Mouse (Mus musculus) CH12.LX (cell line): ENCODE data around the gene Ncf2. TPM values are rescaled to one million over a fixed set of nuclear protein-coding genes. Genes with fewer than 3 reads are reported as not detected.
A peak's percentile ranks its signal among the peaks of the same experiment; 100 is the strongest.

ENCODE experiments used
- DNase-seq: peaks from one replicate; pipeline ENCODE4 v3.0.0-alpha.2; 2013; ENCODE audit errors: extremely low read depth
- H3K27ac ChIP-seq: 2 replicates; pipeline ENCODE4 v1.5.1; 2012; ENCODE audit warnings: low read depth, mild to moderate bottlenecking, control low read depth, moderate library complexity; ENCODE audit not compliant: insufficient read depth
- H3K27me3 ChIP-seq: replicated peaks from 2 replicates; pipeline ENCODE3; 2012; ENCODE audit warnings: inconsistent platforms
- H3K36me3 ChIP-seq, 2 experiments: replicated peaks in 1 of 2; 2 replicates each; pipeline versions ENCODE3 to v1.6.1; 2012; ENCODE audit warnings: inconsistent platforms in 1 of 2, low read length in 1 of 2, mild to moderate bottlenecking in 1 of 2, mixed read lengths in 1 of 2, moderate library complexity in 1 of 2; ENCODE audit not compliant: control insufficient read depth in 1 of 2, insufficient read depth in 1 of 2
- H3K4me1 ChIP-seq, 2 experiments: 2 replicates each; pipeline ENCODE4 v1.6.1; 2012; ENCODE audit warnings: inconsistent platforms in 1 of 2, moderate library complexity in 1 of 2; ENCODE audit not compliant: insufficient read depth in 2 of 2, control insufficient read depth in 1 of 2
- H3K4me2 ChIP-seq: 2 replicates; pipeline ENCODE4 v1.6.1; 2012; ENCODE audit warnings: low read depth, mild to moderate bottlenecking, control low read depth; ENCODE audit not compliant: poor library complexity, insufficient read depth, severe bottlenecking
- H3K4me3 ChIP-seq, 3 experiments: fragments of 150-350 bp in 1 of 3; sonication (generic) in 1 of 3; replicated peaks in 1 of 3; 2 replicates each; pipeline versions ENCODE3 to v1.5.1; 2011 to 2012; ENCODE audit warnings: low read depth in 2 of 3, low read length in 2 of 3, mild to moderate bottlenecking in 2 of 3, moderate library complexity in 2 of 3, control low read depth in 1 of 3, improper control_type of control experiment in 1 of 3, inconsistent platforms in 1 of 3, mixed read lengths in 1 of 3; ENCODE audit not compliant: poor library complexity in 1 of 3
- H3K79me2 ChIP-seq: replicated peaks from 2 replicates; pipeline ENCODE4 v1.6.1; 2012; ENCODE audit warnings: mild to moderate bottlenecking, moderate library complexity; ENCODE audit not compliant: control insufficient read depth, poor library complexity, insufficient read depth, severe bottlenecking; ENCODE audit errors: extremely low read depth
- H3K9ac ChIP-seq: 2 replicates; pipeline ENCODE4 v1.6.1; 2012; ENCODE audit warnings: low read depth, mild to moderate bottlenecking, control low read depth, moderate library complexity; ENCODE audit not compliant: insufficient read depth
- H3K9me3 ChIP-seq: replicated peaks from 2 replicates; pipeline ENCODE3; 2012; ENCODE audit warnings: low read length, inconsistent platforms, mixed read lengths
- BHLHE40 ChIP-seq: IDR thresholded peaks from 2 replicates; pipeline ENCODE4 v1.6.1; 2011; ENCODE audit warnings: mild to moderate bottlenecking, low read depth, low read length, improper control_type of control experiment
- CHD1 ChIP-seq: IDR thresholded peaks from 2 replicates; pipeline ENCODE4 v1.6.1; 2012; ENCODE audit warnings: low read depth, low read length, improper control_type of control experiment, inconsistent platforms
- E2F4 ChIP-seq: IDR thresholded peaks from 2 replicates; pipeline ENCODE4 v1.6.1; 2011; ENCODE audit warnings: low read depth, low read length, improper control_type of control experiment; ENCODE audit not compliant: insufficient replicate concordance
- ETS1 ChIP-seq: conservative IDR thresholded peaks from 2 replicates; pipeline ENCODE4 v1.6.1; 2012; ENCODE audit warnings: low read depth, mild to moderate bottlenecking, inconsistent platforms, low read length, improper control_type of control experiment, moderate library complexity
- GABPA ChIP-seq: IDR thresholded peaks from 2 replicates; pipeline ENCODE4 v1.6.1; 2012; ENCODE audit warnings: low read depth, low read length, improper control_type of control experiment, inconsistent platforms; ENCODE audit not compliant: insufficient replicate concordance
- HCFC1 ChIP-seq: IDR thresholded peaks from 2 replicates; pipeline ENCODE4 v1.6.1; 2012; ENCODE audit warnings: low read depth, mild to moderate bottlenecking, inconsistent platforms, low read length, improper control_type of control experiment
- IRF4 ChIP-seq: IDR thresholded peaks from 2 replicates; pipeline ENCODE4 v1.6.1; 2014; ENCODE audit warnings: low read depth, mild to moderate bottlenecking, inconsistent platforms, low read length, improper control_type of control experiment
- JUN ChIP-seq: IDR thresholded peaks from 2 replicates; pipeline ENCODE4 v1.6.1; 2011; ENCODE audit warnings: low read depth, mild to moderate bottlenecking, low read length, improper control_type of control experiment, moderate library complexity; ENCODE audit not compliant: insufficient read depth
- JUND ChIP-seq: conservative IDR thresholded peaks from 2 replicates; pipeline ENCODE4 v1.6.1; 2011; ENCODE audit warnings: low read depth, low read length, improper control_type of control experiment
- KAT2A ChIP-seq: IDR thresholded peaks from 2 replicates; pipeline ENCODE4 v1.6.1; 2012; ENCODE audit warnings: low read length, improper control_type of control experiment, inconsistent platforms; ENCODE audit not compliant: insufficient replicate concordance
- MAX ChIP-seq: IDR thresholded peaks from 2 replicates; pipeline ENCODE4 v1.6.1; 2011; ENCODE audit warnings: low read length, improper control_type of control experiment
- MXI1 ChIP-seq: IDR thresholded peaks from 2 replicates; pipeline ENCODE4 v1.6.1; 2011; ENCODE audit warnings: mild to moderate bottlenecking, low read depth, low read length, improper control_type of control experiment
- NRF1 ChIP-seq: IDR thresholded peaks from 2 replicates; pipeline ENCODE4 v1.6.1; 2014; ENCODE audit warnings: low read depth, mild to moderate bottlenecking, inconsistent platforms, low read length, improper control_type of control experiment, moderate library complexity
- PAX5 ChIP-seq: IDR thresholded peaks from 2 replicates; pipeline ENCODE4 v1.6.1; 2012; ENCODE audit warnings: low read length, inconsistent platforms, mixed read lengths
- POLR2AphosphoS2 ChIP-seq: IDR thresholded peaks from 2 replicates; pipeline ENCODE4 v1.6.1; 2011; ENCODE audit warnings: low read depth, low read length, improper control_type of control experiment
- SIN3A ChIP-seq: IDR thresholded peaks from 2 replicates; pipeline ENCODE4 v1.6.1; 2012; ENCODE audit warnings: low read length, improper control_type of control experiment, inconsistent platforms
- TBP ChIP-seq: conservative IDR thresholded peaks from 2 replicates; pipeline ENCODE4 v1.6.1; 2011; ENCODE audit warnings: low read depth, low read length, improper control_type of control experiment
- USF2 ChIP-seq: conservative IDR thresholded peaks from 2 replicates; pipeline ENCODE4 v1.6.1; 2011; ENCODE audit warnings: low read depth, low read length, improper control_type of control experiment
- ZC3H11A ChIP-seq: IDR thresholded peaks from 2 replicates; pipeline ENCODE4 v1.6.1; 2012; ENCODE audit warnings: low read depth, mild to moderate bottlenecking, inconsistent platforms, low read length, improper control_type of control experiment
- ZMIZ1 ChIP-seq: IDR thresholded peaks from 2 replicates; pipeline ENCODE4 v1.6.1; 2012; ENCODE audit warnings: low read depth, mild to moderate bottlenecking, inconsistent platforms, low read length, improper control_type of control experiment
- dilution Hi-C: fragments of 300-500 bp; cut with MboI; formaldehyde crosslinking; loops from 2 replicates; pipeline ENCODE4 v1.14.3; 2020; ENCODE audit warnings: low sequenced_read_pairs; ENCODE audit not compliant: extremely low pct_unique_long_range_greater_than_20kb, extremely low pct_ligation_motif_present
- in situ Hi-C: fragments of 300-500 bp; cut with MboI; formaldehyde crosslinking; loops from 3 replicates; pipeline ENCODE4 v1.14.3; 2019; ENCODE audit warnings: low sequenced_read_pairs, low pct_ligation_motif_present, low pct_unique_long_range_greater_than_20kb, mixed read lengths
- polyA plus RNA-seq: library from polyadenylated mRNA; unstranded; fragments of >175 nt; gene quantifications from 2 replicates; pipeline ENCODE4 v1.2.1, GENCODE M21; 2012; ENCODE audit warnings: low read depth; ENCODE audit not compliant: insufficient read length
- total RNA-seq, 2 experiments: library from RNA; depleted of rRNA; stranded (reverse); fragments of 300-350 nt in 1 of 2; fragments of >200 nt in 1 of 2; gene quantifications; 2 replicates each; pipeline ENCODE4 v1.2.3; 2012 to 2014

Ncf2 gene
- total and polyA plus RNA-seq, 3 experiments: 82.6 to 89.9 (median 89.2) TPM

DNA sequence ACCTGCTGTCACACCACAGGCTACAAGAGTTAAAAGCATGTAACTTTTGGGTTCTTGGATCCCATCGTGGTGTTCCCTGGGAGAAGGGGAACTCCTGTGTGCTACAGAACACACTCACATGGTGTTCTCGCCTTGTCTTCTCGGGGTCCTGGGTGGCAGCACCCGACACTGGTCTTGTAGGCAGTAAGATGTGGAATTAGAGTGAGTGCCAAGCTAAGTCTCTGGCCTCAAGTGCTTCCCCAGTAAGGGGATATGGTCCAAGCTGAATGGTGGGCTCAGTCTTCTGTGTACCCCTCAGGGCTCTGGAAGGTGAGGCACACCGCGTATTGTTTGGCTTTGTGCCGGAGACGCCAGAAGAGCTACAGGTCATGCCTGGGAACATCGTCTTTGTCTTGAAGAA is 30.1 kb downstream of the Ncf2 start:
- H3K79me2 ChIP-seq: 0 out of 2 replicates have a peak, but pooled peaks cover under 1% of the 10 kb centered on the region
- peaks cover 56 to 88% of the 10 kb centered on the region in 2 experiments for H3K36me3 ChIP-seq
- no peaks in the 10 kb centered on the region for H3K27me3 ChIP-seq
- H3K9me3 ChIP-seq: no peaks in the 10 kb centered on the region
- dilution Hi-C loops (no loop called here), in situ Hi-C loops (no loop called here)
- peak overlapping the region; percentile 10; the same call in 1 of the 2 replicates for H3K27ac ChIP-seq
- H3K9ac ChIP-seq: no peak overlapping the region
- no peak for DNase-seq
- no peak overlapping the region for H3K4me2 ChIP-seq
- H3K4me1 ChIP-seq: peaks cover 31 to 49% of the 10 kb centered on the region in 2 experiments
- no peak for TF ChIP-seq PAX5
- no peak for TF ChIP-seq USF2
- no peak for TF ChIP-seq ETS1
- TF ChIP-seq JUN: no peak
- TF ChIP-seq E2F4: no peak
- no peak for TF ChIP-seq POLR2AphosphoS2
- no peak for TF ChIP-seq IRF4
- TF ChIP-seq MXI1: no peak
- TF ChIP-seq GABPA: no peak
- TF ChIP-seq ZMIZ1: no peak
- TF ChIP-seq HCFC1: no peak
- TF ChIP-seq SIN3A: no peak
- TF ChIP-seq TBP: no peak
- no peak for TF ChIP-seq NRF1
- TF ChIP-seq, all 38 proteins: peak for 0
- no peak overlapping the region for H3K4me3 ChIP-seq

DNA sequence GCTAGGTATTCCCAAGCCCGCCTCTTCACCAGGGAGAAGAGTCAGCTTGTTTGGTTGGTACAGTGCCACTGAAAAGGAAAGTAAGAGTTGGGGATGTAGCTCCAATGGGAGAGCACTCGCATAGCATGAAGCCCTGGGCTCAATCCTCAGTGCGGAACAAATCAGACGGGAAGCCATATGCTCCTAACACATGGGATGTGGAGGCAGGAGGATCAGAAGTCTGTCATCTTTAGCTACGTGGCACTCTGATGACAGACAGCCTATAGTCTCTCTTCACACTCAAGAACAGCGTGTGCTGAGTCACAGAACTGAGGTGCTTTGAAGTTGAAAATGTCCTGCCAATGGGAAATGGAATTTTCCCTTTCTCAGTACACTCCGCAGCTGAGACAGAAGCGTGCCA is 31.0 kb downstream of the Ncf2 start:
- peak overlapping the region; percentile 82 for H3K27ac ChIP-seq
- no peak for DNase-seq
- in situ Hi-C loops: no loop called here
- H3K4me2 ChIP-seq: no peak overlapping the region
- no peaks in the 10 kb centered on the region for H3K9me3 ChIP-seq
- peaks cover 31 to 52% of the 10 kb centered on the region in 2 experiments for H3K4me1 ChIP-seq
- TF ChIP-seq JUND: no peak
- no peak for TF ChIP-seq CHD1
- no peak for TF ChIP-seq POLR2AphosphoS2
- no peak for TF ChIP-seq TBP
- no peak for TF ChIP-seq ZC3H11A
- peak; percentile 80 for TF ChIP-seq BHLHE40
- TF ChIP-seq MAX: no peak
- no peak for TF ChIP-seq KAT2A
- no peak for TF ChIP-seq ETS1
- H3K4me3 ChIP-seq: no peak overlapping the region
- dilution Hi-C loops: no loop called here
- H3K27me3 ChIP-seq: no peaks in the 10 kb centered on the region
- peaks cover 53 to 86% of the 10 kb centered on the region in 2 experiments for H3K36me3 ChIP-seq
- no peak overlapping the region for H3K9ac ChIP-seq
- H3K79me2 ChIP-seq: 0 out of 2 replicates have a peak, but pooled peaks cover 4% of the 10 kb centered on the region
